10 mouse cellular contexts compared by ENCODE assay signal in the genomic region with DNA sequence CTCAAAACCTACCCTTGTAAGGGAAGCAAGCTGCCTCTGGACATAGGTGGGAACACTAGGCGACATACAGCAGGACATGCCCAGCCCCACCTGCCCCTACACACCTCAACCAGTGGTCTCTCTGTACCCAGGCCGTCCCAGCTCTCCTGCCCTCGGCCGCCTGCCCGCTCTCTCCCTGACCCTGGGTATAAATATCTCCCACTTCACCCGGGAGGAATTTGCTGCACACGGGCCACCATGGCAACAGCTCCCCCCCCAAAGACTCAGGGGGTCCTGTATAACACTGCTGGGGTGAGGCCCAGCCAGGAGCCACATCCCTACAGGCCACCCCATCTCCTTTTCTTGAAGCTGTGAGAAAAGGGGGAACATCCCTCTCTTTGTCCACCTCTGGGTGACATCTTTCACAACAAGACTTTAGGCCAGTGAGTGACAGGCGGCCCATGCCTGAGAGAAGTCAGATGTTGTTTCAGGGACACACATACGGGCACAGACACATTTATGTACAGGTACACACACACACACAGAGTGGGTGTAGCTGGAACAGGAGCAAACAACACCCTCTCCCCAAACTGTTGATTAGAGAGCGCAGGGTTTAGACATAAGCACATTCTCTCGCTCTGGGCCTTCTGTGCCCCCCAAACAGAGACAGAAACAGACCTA. TPM values are rescaled to one million over a fixed set of nuclear protein-coding genes. Genes with fewer than 3 reads are reported as not detected.
DNase-seq lines count a peak whose midpoint lies in the region; ATAC-seq and TF ChIP-seq lines count a peak whose summit lies in the region.
"Had no signal": no experiment of that assay in that cellular context is flagged by ENCODE, and none has a peak within 500 bp of the region (broad histone marks: within the 10 kb centered on the region; RNA-seq: fewer than 3 reads in every experiment).

No protein-coding gene starts in this region.

- peak; percentile 34 for ATAC-seq in heart, embryonic 16.5 days (replicated peaks; ENCODE audit: extremely low read depth, insufficient read depth, low FRiP score)
- ATAC-seq in liver, embryonic 14.5 days (ENCODE audit: insufficient read depth): peak; percentile 7; the same call in 1 of the 2 replicates

- H3K4me2 ChIP-seq in heart, embryonic 16.5 days (ENCODE audit: low read depth, low read length): peak overlapping the region; percentile 76
- H3K4me2 ChIP-seq in liver, embryonic 14.5 days (ENCODE audit: low read depth): peak overlapping the region; percentile 44

- TF ChIP-seq CTCF in cortical plate, adult 2 months (IDR thresholded peaks at IDR 0.05; ENCODE audit: extremely low read depth, insufficient read depth, low read length): no peak
- TF ChIP-seq CTCF in liver, embryonic 14.5 days (IDR thresholded peaks at IDR 0.05; ENCODE audit: low read depth): no peak

- H3K36me3 ChIP-seq in heart, embryonic 16.5 days (ENCODE audit: control insufficient read depth, insufficient read depth): no peaks in the 10 kb centered on the region
- no peaks in the 10 kb centered on the region for H3K36me3 ChIP-seq in liver, embryonic 14.5 days (replicated peaks; ENCODE audit: control insufficient read depth, insufficient read depth, low read depth)

- peak overlapping the region; percentile 7; the same call in 1 of the 2 replicates for H3K4me3 ChIP-seq in cortical plate, adult 2 months (ENCODE audit: insufficient read depth, low read length)
- H3K4me3 ChIP-seq in heart, embryonic 16.5 days (ENCODE audit: low read length): peak overlapping the region; percentile 57
- H3K4me3 ChIP-seq in liver, embryonic 14.5 days (ENCODE audit: insufficient read depth in 1 of 2, low read depth in 2 of 2, low read length in 2 of 2): peak overlapping the region in 1 of 2 experiments; percentile 3; a peak in 1 of 4 replicates

- no peak for TF ChIP-seq POLR2A in cortical plate, adult 2 months (IDR thresholded peaks at IDR 0.05; ENCODE audit: extremely low read depth, insufficient read depth, low read length)

- peaks cover 21% of the 10 kb centered on the region for H3K27me3 ChIP-seq in heart, embryonic 16.5 days (ENCODE audit: control insufficient read depth, insufficient read depth, low read length)
- peaks cover 31% of the 10 kb centered on the region for H3K27me3 ChIP-seq in liver, embryonic 14.5 days (ENCODE audit: control insufficient read depth, insufficient read depth, low read length)

- intact Hi-C loops in heart, postnatal 25 days (cut with DNase I): loop anchor here (5.0 kb wide), 1 partner anchor 82 kb away; a partner anchor contains a TSS

- no peaks in the 10 kb centered on the region for H3K4me1 ChIP-seq in cortical plate, adult 2 months (ENCODE audit: control insufficient read depth, insufficient read depth, low read length)
- H3K4me1 ChIP-seq in heart, embryonic 16.5 days (ENCODE audit: control insufficient read depth, insufficient read depth, low read length): peaks cover 43% of the 10 kb centered on the region
- peaks cover 0 to 7% of the 10 kb centered on the region in 2 experiments; a peak in 1 of 4 replicates for H3K4me1 ChIP-seq in liver, embryonic 14.5 days (replicated peaks; ENCODE audit: control insufficient read depth in 2 of 2, insufficient read depth in 2 of 2, low read length in 1 of 2)

- no peaks in the 10 kb centered on the region for H3K9me3 ChIP-seq in heart, embryonic 16.5 days (replicated peaks; ENCODE audit: control insufficient read depth, low read length)
- no peaks in the 10 kb centered on the region for H3K9me3 ChIP-seq in liver, embryonic 14.5 days (ENCODE audit: control insufficient read depth, low read length)

- H3K9ac ChIP-seq in heart, embryonic 16.5 days (ENCODE audit: low read length): peak overlapping the region; percentile 84
- H3K9ac ChIP-seq in liver, embryonic 14.5 days (replicated peaks): no peak overlapping the region

- peak overlapping the region; percentile 38 for H3K27ac ChIP-seq in cortical plate, adult 2 months (ENCODE audit: insufficient read depth, low read length)
- H3K27ac ChIP-seq in heart, embryonic 16.5 days (ENCODE audit: low read length): peak overlapping the region; percentile 98
- no peak overlapping the region for H3K27ac ChIP-seq in liver, embryonic 14.5 days
- H3K27ac ChIP-seq: macrophage had no signal

- 26% methylated on average over 11 of the region's 11 CpGs for WGBS in heart, embryonic 16.5 days
- 56% methylated on average over 11 of the region's 11 CpGs for WGBS in liver, embryonic 14.5 days (ENCODE audit: insufficient replicate concordance)

- TF ChIP-seq EP300 in liver, embryonic 14.5 days (IDR thresholded peaks at IDR 0.05; ENCODE audit: low read depth): no peak

- peak; percentile 98 for DNase-seq in heart, adult 11 months
- no peak for DNase-seq in heart, postnatal 25 days (ENCODE audit: low spot score)
- no peak for DNase-seq in liver, embryonic 14.5 days (ENCODE audit: low read depth in 3 of 3, low spot score in 3 of 3)
- no peak for DNase-seq in urinary bladder, postnatal 10 days (ENCODE audit: low spot score)
- DNase-seq in right cerebral cortex, postnatal 25 days: no peak
- no peak for DNase-seq in cerebellum, adult 18-20 months
- DNase-seq: thymus, postnatal 14 days had no signal

RNA-seq across cellular contexts. Expression of a gene that starts 2.2 kb away (rescaled TPM):
- total RNA-seq in heart, postnatal 25 days (2021): 100 to 1,000 TPM; 861 to 862 TPM
- polyA plus RNA-seq in cortical plate, adult 2 months (2012; rRNA removed): 141 and 156 TPM in 2 replicates
- polyA plus RNA-seq in heart, embryonic 16.5 days (2015; fragmentation: Nextera tagmentation; extraction: Ambion mirVana): 1,006 and 1,110 TPM in 2 replicates
- polyA plus RNA-seq in liver, embryonic 14.5 days (2012; rRNA removed): 33.0 and 50.6 TPM in 2 replicates
- polyA plus RNA-seq in liver, embryonic 14.5 days (2014; fragmentation: Nextera tagmentation; extraction: Ambion mirVana): 61.9 and 62.5 TPM in 2 replicates
- polyA plus RNA-seq: macrophage had no signal

RNA-seq across cellular contexts. Expression of a gene that starts 3.5 kb away (rescaled TPM):
- total RNA-seq in heart, postnatal 25 days (2021): 1 to 10 TPM in 1 of 2 experiments, under 1 TPM in 1; 0.70 to 1.3 TPM
- 378 and 426 TPM in 2 replicates for polyA plus RNA-seq in cortical plate, adult 2 months (2012; rRNA removed)
- 1.1 TPM in 2 replicates for polyA plus RNA-seq in heart, embryonic 16.5 days (2015; fragmentation: Nextera tagmentation; extraction: Ambion mirVana)
- polyA plus RNA-seq in liver, embryonic 14.5 days (2012; rRNA removed): 0.21 and 0.24 TPM in 2 replicates
- polyA plus RNA-seq in liver, embryonic 14.5 days (2014; fragmentation: Nextera tagmentation; extraction: Ambion mirVana): 0.23 TPM in 1 of 2 replicates, not detected in the other
- polyA plus RNA-seq: macrophage had no signal

RNA-seq across cellular contexts. Expression of a gene that starts 4.4 kb away (rescaled TPM):
- total RNA-seq in heart, postnatal 25 days (2021): 1 to 10 TPM; 2.6 to 4.8 TPM
- polyA plus RNA-seq in cortical plate, adult 2 months (2012; rRNA removed): 35.6 and 37.5 TPM in 2 replicates
- polyA plus RNA-seq in heart, embryonic 16.5 days (2015; fragmentation: Nextera tagmentation; extraction: Ambion mirVana): 0.09 and 0.11 TPM in 2 replicates
- polyA plus RNA-seq in liver, embryonic 14.5 days (2012; rRNA removed): 0.04 and 0.16 TPM in 2 replicates
- 0.10 TPM in 1 of 2 replicates, not detected in the other for polyA plus RNA-seq in liver, embryonic 14.5 days (2014; fragmentation: Nextera tagmentation; extraction: Ambion mirVana)

RNA-seq across cellular contexts. Expression of a gene that starts 12.5 kb away (rescaled TPM):
- 10 to 100 TPM; 26.1 to 31.0 TPM for total RNA-seq in heart, postnatal 25 days (2021)
- polyA plus RNA-seq in cortical plate, adult 2 months (2012; rRNA removed): 52.7 and 62.8 TPM in 2 replicates
- 44.7 and 46.7 TPM in 2 replicates for polyA plus RNA-seq in heart, embryonic 16.5 days (2015; fragmentation: Nextera tagmentation; extraction: Ambion mirVana)
- 10.1 and 14.6 TPM in 2 replicates for polyA plus RNA-seq in liver, embryonic 14.5 days (2012; rRNA removed)
- polyA plus RNA-seq in liver, embryonic 14.5 days (2014; fragmentation: Nextera tagmentation; extraction: Ambion mirVana): 15.1 and 20.4 TPM in 2 replicates

RNA-seq across cellular contexts. Expression of a gene that starts 21.7 kb away (rescaled TPM):
- total RNA-seq in heart, postnatal 25 days (2021): 1 to 10 TPM; 3.1 to 3.8 TPM
- polyA plus RNA-seq in cortical plate, adult 2 months (2012; rRNA removed): 0.59 and 1.0 TPM in 2 replicates
- 8.0 and 10.1 TPM in 2 replicates for polyA plus RNA-seq in heart, embryonic 16.5 days (2015; fragmentation: Nextera tagmentation; extraction: Ambion mirVana)
- 0.52 and 0.54 TPM in 2 replicates for polyA plus RNA-seq in liver, embryonic 14.5 days (2012; rRNA removed)
- polyA plus RNA-seq in liver, embryonic 14.5 days (2014; fragmentation: Nextera tagmentation; extraction: Ambion mirVana): 0.47 and 0.86 TPM in 2 replicates
- polyA plus RNA-seq: macrophage had no signal

Comparison
In these comparisons a context has a peak if more than half of its experiments do, and no peak if none do; other contexts are left out.
1. RNA of a gene that starts 3.5 kb away (polyA plus RNA-seq): 378 to 426 TPM in cortical plate, adult 2 months; 1.1 TPM in heart, embryonic 16.5 days and 0.21 to 0.24 TPM in liver, embryonic 14.5 days; every median in the first group is over 100 times any median in the second.
2. RNA of a gene that starts 4.4 kb away (polyA plus RNA-seq): 35.6 to 37.5 TPM in cortical plate, adult 2 months; 0.04 to 0.16 TPM in liver, embryonic 14.5 days and 0.09 to 0.11 TPM in heart, embryonic 16.5 days; every median in the first group is over 10 times any median in the second.